Mouse (Mus musculus) liver, embryonic 11.5 days (tissue): ENCODE results near the gene Cntn1. TPM values are rescaled to one million over a fixed set of nuclear protein-coding genes. Genes with fewer than 3 reads are reported as not detected.

Experiments used
- ATAC-seq: fragments of 200-750 bp; cut with Nextera tagmentation; replicated peaks from 2 replicates; pipeline ENCODE4 v1.8.0; 2017; ENCODE audit warnings: moderate number of reproducible peaks, mild to moderate bottlenecking, moderate TSS enrichment, moderate library complexity; ENCODE audit not compliant: low FRiP score
- DNase-seq: peaks from one replicate; pipeline ENCODE4 v3.0.0-alpha.2; 2017; ENCODE audit warnings: low spot score
- H3K27ac ChIP-seq: fragments of 300-500 bp; sonication (generic); 2 replicates; pipeline ENCODE4 v1.5.1; 2014; ENCODE audit warnings: mild to moderate bottlenecking, low read depth, low read length, control low read depth
- H3K27me3 ChIP-seq: fragments of 300-500 bp; sonication (generic); replicated peaks from 2 replicates; pipeline ENCODE4 v1.6.1; 2014; ENCODE audit warnings: low read length, mixed read lengths; ENCODE audit not compliant: control insufficient read depth, insufficient read depth
- H3K36me3 ChIP-seq: fragments of 300-500 bp; sonication (generic); 2 replicates; pipeline ENCODE4 v1.6.1; 2014; ENCODE audit warnings: mild to moderate bottlenecking, low read length, moderate library complexity, mixed read lengths; ENCODE audit not compliant: control insufficient read depth, insufficient read depth
- H3K4me1 ChIP-seq: fragments of 300-500 bp; sonication (generic); replicated peaks from 2 replicates; pipeline ENCODE4 v1.6.1; 2014; ENCODE audit warnings: low read length, mixed read lengths; ENCODE audit not compliant: control insufficient read depth, insufficient read depth
- H3K4me2 ChIP-seq: fragments of 300-500 bp; sonication (generic); 2 replicates; pipeline ENCODE4 v1.6.1; 2014; ENCODE audit warnings: mild to moderate bottlenecking, control low read depth, moderate library complexity
- H3K4me3 ChIP-seq: fragments of 300-500 bp; sonication (generic); 2 replicates; pipeline ENCODE4 v1.5.1; 2014; ENCODE audit warnings: low read depth, low read length, control low read depth
- H3K9ac ChIP-seq: fragments of 300-500 bp; sonication (generic); 2 replicates; pipeline ENCODE4 v1.6.1; 2014; ENCODE audit warnings: low read depth, low read length, control low read depth
- H3K9me3 ChIP-seq: fragments of 300-500 bp; sonication (generic); 2 replicates; pipeline ENCODE4 v1.6.1; 2016; ENCODE audit warnings: low read length, inconsistent platforms, mixed read lengths; ENCODE audit not compliant: control insufficient read depth
- WGBS: fragments of 180-500 bp; shearing (Covaris S2); extraction: QIAGEN DNeasy Blood & Tissue Kit; methylation state at CpG from one replicate; pipeline ENCODE4 v1.1.7; 2014; 5-methylcytosine and 5-hydroxymethylcytosine counted together
- polyA plus RNA-seq: library from polyadenylated mRNA; unstranded; fragments of >200 nt; fragmentation: Nextera tagmentation; extraction: Ambion mirVana; gene quantifications from 2 replicates; pipeline ENCODE4 v1.2.1, GENCODE M21; 2014

Gene Cntn1
- polyA plus RNA-seq, 1 experiment from 2014 or later, result 0.12 TPM

DNA sequence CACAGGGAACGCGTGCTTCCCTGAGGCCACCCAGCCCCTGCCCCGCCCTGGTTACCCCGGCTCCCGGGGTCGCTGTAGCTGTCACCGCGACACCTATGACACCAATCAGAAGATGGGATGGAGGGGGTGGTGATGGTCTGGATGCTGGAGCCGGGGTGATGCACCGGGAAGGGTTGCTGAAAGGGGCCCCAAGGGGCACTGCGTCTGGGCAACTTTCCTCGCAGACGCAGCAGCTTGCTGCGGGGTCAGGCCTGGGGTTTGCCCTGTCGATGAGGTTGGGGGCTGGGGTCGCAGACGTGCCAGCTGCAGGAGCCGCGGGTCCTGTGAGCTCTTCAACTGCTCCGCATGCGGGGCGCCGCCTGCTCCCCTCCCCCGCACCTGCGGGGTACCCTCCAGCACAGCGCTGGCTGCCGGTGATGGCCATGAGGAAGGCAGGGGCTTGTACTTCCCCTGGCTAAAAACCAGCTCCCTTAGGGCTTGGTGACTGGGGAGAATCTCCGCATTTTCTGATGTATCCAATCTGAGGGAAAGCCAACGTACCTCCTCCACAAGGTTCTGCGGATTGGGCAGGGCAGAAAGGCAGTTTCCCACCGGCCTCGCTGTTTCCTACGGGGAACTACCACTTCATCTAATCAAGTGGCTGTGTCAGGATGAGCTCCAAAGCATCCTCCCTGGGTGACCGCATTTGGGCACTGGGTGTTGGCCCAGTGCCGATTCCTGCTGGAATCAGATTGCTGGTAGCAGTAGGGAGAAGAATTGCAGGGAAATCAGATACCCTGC lies 578 bp downstream of the Cntn1 start:
- peak; percentile 36 for ATAC-seq
- Histone ChIP-seq H3K4me3 (peak overlapping the region; percentile 49), H3K9ac (no peak overlapping the region), H3K4me2 (peak overlapping the region; percentile 67), H3K36me3 (no peaks in the 10 kb centered on the region), H3K9me3 (no peaks in the 10 kb centered on the region), H3K27me3 (peaks cover 20% of the 10 kb centered on the region), H3K4me1 (no peaks in the 10 kb centered on the region), H3K27ac (no peak overlapping the region)
- 2% methylated on average over 35 of the region's 35 CpGs for WGBS
- no peak for DNase-seq

DNA sequence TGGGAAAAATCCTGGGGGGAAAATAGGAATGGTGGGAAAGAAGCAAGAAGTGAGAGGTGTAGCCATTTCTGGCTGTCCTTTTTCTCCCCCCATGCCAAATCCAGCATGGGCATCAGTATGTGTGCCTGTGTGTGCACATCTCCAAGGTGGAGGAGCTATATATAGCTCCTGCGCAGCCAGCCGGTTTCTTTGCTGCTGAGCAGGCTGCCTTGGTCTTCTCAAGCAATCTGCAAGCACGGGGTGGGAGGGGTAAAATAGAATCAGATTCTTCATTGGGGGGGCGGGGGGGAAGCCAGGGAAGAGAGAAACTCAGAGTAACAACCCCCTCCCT lies 1.1 kb downstream of the Cntn1 start:
- Histone ChIP-seq H3K4me1 (no peaks in the 10 kb centered on the region), H3K27ac (no peak overlapping the region), H3K9ac (no peak overlapping the region), H3K9me3 (no peaks in the 10 kb centered on the region), H3K4me3 (no peak overlapping the region), H3K36me3 (no peaks in the 10 kb centered on the region), H3K27me3 (peaks cover 20% of the 10 kb centered on the region), H3K4me2 (no peak overlapping the region)
- 26% methylated on average over 4 of the region's 4 CpGs for WGBS
- ATAC-seq (no peak), DNase-seq (no peak)

DNA sequence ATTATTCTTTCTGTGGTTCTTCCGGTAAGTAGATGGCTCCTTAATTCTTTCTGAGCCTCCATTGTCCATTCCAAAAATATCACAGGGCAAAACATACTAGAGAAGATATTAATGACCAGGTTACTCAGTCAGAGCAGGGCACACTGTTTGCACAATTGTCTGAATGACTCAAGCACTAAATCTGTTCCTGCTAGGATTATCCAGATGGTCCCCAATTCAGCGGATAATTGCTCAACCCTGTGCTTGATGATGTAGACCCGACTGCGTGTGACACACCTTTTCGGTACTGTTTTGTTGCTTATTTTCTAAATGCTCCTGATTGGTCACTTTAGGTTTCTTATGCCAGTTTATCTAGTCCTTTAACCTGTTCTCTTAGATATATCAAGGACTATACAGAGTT lies 6.6 kb downstream of the Cntn1 start:
- H3K4me3 ChIP-seq, result no peak overlapping the region
- H3K4me1 ChIP-seq, result no peaks in the 10 kb centered on the region
- H3K36me3 ChIP-seq, result no peaks in the 10 kb centered on the region
- ATAC-seq (no peak), DNase-seq (no peak)
- no peak overlapping the region for H3K9ac ChIP-seq
- 87% methylated on average over 5 of the region's 5 CpGs for WGBS
- H3K4me2 ChIP-seq, result no peak overlapping the region
- H3K27ac ChIP-seq, result no peak overlapping the region
- H3K27me3 ChIP-seq, result peaks cover under 1% of the 10 kb centered on the region; the same call in 1 of the 2 replicates
- H3K9me3 ChIP-seq, result no peaks in the 10 kb centered on the region

DNA sequence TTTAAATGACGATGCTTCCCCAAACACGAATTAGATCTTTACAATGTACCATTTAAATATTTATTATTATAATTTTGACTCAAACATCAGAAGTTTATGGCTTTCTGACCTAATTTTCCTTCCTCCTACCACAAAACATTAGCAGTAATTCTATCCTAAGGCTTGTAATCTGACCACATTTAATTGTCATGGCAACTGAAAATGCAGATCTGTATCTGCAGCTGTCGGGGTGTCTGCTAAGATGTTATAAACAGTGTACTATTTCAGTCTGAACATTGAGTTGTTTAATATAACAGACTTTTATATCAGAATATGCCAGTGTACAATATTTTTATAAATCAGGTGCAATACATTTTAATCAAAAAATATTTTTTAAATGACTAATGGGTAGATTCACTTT lies 10.0 kb downstream of the Cntn1 start:
- Histone ChIP-seq H3K4me3 (no peak overlapping the region), H3K4me1 (no peaks in the 10 kb centered on the region), H3K9ac (no peak overlapping the region), H3K36me3 (no peaks in the 10 kb centered on the region), H3K9me3 (no peaks in the 10 kb centered on the region), H3K27ac (no peak overlapping the region), H3K27me3 (no peaks in the 10 kb centered on the region), H3K4me2 (no peak overlapping the region)
- no peak for ATAC-seq
- DNase-seq, result no peak
- WGBS, result 81% methylated on average over 3 of the region's 3 CpGs

DNA sequence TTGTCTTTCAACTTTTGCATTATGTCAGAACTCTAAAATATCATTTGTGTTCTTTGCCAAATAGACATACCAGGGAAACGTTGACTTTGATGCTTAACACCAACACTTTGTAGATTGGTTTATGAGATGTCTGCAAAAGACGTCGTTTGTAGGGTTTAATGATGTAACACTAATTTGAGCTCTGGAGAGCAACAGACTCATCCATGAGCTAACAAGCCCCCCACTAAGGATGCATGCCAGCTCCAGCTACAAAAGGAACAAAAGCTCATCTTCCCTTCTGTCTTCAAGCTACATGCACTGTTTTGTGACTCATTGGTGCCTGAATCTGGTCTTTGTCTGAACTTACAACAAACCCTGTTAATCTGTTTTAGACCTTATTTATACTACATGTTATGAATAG lies 28.5 kb downstream of the Cntn1 start:
- H3K4me2 ChIP-seq, result no peak overlapping the region
- H3K4me3 ChIP-seq, result no peak overlapping the region
- H3K4me1 ChIP-seq, result no peaks in the 10 kb centered on the region
- H3K36me3 ChIP-seq, result no peaks in the 10 kb centered on the region
- no peaks in the 10 kb centered on the region for H3K27me3 ChIP-seq
- no peak overlapping the region for H3K27ac ChIP-seq
- ATAC-seq (no peak), DNase-seq (no peak)
- H3K9ac ChIP-seq, result no peak overlapping the region
- WGBS, result 79% methylated on average over 3 of the region's 3 CpGs
- no peaks in the 10 kb centered on the region for H3K9me3 ChIP-seq

DNA sequence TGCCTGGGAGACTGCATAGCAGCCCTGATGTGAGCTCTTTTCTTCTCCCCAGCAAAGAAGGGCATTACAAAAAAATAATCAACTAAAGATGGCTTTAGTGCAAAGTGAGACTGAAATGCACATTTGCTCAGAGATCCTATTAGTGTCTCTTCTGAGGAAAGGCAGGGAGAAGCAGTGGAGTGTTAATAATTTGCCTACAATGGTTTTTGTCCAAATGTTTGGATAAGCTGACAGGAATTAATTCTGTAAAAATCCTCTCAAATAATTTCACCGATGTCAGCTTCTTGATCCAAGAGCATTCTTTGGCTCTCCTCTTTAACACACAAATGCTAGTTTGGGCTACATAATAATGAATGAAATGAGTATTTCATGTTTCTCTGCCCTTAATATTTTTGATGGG lies 34.9 kb downstream of the Cntn1 start:
- no peak overlapping the region for H3K27ac ChIP-seq
- WGBS, result 86% methylated on average over 1 of the region's 1 CpGs
- H3K36me3 ChIP-seq, result no peaks in the 10 kb centered on the region
- H3K4me2 ChIP-seq, result no peak overlapping the region
- DNase-seq (no peak), ATAC-seq (no peak)
- no peak overlapping the region for H3K9ac ChIP-seq
- no peaks in the 10 kb centered on the region for H3K4me1 ChIP-seq
- H3K4me3 ChIP-seq, result no peak overlapping the region
- H3K27me3 ChIP-seq, result no peaks in the 10 kb centered on the region
- H3K9me3 ChIP-seq, result no peaks in the 10 kb centered on the region

DNA sequence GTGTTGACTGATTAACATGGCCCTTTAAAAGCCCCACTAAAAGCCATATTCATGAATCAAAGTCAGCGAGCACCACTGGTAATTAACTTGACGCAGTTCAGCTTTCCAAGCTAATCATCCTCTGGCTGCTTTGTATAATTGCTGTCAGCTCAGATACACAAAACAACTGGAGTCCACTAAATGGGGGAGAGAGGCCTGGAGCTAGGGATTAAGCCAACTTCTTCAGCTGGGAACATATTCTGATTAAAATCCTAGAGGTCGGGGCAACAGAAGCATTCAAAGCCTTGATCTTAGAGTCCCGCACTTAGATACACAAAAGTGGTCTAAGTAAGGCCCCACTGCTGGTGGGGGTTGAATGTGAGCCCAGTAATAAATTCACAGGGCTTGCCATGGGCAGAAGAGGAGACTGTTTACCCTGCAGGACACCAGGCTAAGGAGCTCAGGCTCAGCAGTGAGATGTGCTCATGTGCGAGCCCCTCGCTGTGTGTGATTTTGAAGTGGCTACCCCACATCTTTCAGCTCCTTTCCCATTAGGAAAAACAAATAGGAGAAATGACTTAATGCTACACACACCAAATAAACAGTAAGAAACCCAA lies 36.8 kb downstream of the Cntn1 start:
- Histone ChIP-seq H3K27ac (no peak overlapping the region), H3K4me2 (no peak overlapping the region), H3K4me3 (no peak overlapping the region), H3K4me1 (no peaks in the 10 kb centered on the region), H3K9ac (no peak overlapping the region), H3K9me3 (no peaks in the 10 kb centered on the region), H3K27me3 (no peaks in the 10 kb centered on the region), H3K36me3 (no peaks in the 10 kb centered on the region)
- WGBS, result 65% methylated on average over 6 of the region's 6 CpGs
- DNase-seq (no peak), ATAC-seq (no peak)

DNA sequence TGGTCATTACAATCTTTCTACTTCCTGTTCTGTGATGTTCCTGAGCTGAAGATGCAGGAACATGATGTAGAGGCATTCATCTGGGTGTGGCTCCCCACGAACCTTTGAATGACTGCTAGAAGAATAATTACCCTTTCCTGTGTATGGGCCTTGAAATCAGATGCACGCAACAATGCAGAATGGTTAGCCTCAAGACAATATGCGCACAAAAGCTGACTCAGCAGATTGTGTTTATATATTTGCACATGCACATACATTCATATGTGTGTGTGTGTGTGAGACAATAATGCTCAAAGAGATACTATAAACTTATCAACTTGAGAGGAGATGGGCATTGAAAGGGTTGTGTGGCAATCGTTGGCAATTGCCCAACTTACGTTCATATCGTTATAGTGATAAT lies 39.8 kb downstream of the Cntn1 start:
- Histone ChIP-seq H3K27ac (no peak overlapping the region), H3K4me1 (no peaks in the 10 kb centered on the region), H3K27me3 (no peaks in the 10 kb centered on the region), H3K9me3 (no peaks in the 10 kb centered on the region), H3K9ac (no peak overlapping the region), H3K36me3 (no peaks in the 10 kb centered on the region), H3K4me3 (no peak overlapping the region), H3K4me2 (no peak overlapping the region)
- DNase-seq, result no peak
- no peak for ATAC-seq
- WGBS, result 84% methylated on average over 6 of the region's 6 CpGs

DNA sequence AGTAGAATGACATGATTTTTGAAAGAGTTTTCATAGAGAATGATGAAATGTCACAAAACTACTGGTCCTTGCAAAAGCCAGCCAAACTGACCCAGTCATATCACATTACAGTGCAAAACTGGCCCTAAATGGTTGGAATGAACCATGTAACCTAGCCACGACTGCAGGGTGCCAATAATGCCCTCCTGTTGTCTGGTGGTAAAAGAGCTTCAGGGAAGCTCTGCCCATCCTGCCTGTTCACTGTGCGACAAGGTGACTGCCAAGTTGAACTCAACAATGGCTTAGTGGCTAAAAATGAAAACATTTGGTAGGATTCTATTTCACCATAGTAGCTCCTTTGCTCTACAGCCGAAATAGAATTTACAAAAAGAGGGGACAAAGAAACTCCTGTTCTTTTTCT lies 41.1 kb downstream of the Cntn1 start:
- WGBS, result 82% methylated on average over 3 of the region's 3 CpGs
- no peak for DNase-seq

More for the DNA sequence above, 41.1 kb downstream of the Cntn1 start:
- H3K4me1 ChIP-seq, result no peaks in the 10 kb centered on the region
- no peaks in the 10 kb centered on the region for H3K36me3 ChIP-seq
- H3K27me3 ChIP-seq, result no peaks in the 10 kb centered on the region
- no peak for ATAC-seq
- no peak overlapping the region for H3K4me2 ChIP-seq
- no peak overlapping the region for H3K27ac ChIP-seq
- H3K4me3 ChIP-seq, result no peak overlapping the region
- no peaks in the 10 kb centered on the region for H3K9me3 ChIP-seq
- H3K9ac ChIP-seq, result no peak overlapping the region
